ENCODE assay signal across 11 mouse cellular contexts in the genomic region with DNA sequence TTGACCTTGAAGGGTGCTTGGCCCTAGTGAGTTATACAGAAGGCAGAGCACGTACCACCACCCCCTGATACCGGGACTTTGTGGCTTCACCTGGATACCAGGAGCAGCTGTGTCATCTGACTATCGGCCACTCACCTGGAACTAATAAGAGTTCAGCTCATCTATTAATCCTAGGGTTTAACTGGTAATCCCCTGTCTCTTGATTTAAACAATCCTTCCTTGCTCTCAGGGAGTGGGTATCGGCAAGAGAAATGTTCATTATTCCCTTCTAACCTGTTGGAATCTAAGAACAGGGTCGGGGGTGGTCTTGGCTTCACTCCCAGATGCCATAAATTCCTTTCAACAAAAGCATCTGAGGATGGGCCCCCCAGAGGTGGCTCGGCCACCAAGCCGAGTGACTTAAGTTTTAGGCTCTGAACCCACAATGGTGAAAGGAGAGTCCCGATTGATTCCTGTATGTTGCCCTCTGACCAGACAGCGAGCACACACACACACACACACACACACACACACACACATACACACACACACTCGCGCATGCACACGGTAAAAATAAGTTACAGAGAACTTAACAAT. TPM values are rescaled to one million over a fixed set of nuclear protein-coding genes. Genes with fewer than 3 reads are reported as not detected.
DNase-seq lines count a peak whose midpoint lies in the region; ATAC-seq and TF ChIP-seq lines count a peak whose summit lies in the region.
"Had no signal": no experiment of that assay in that cellular context is flagged by ENCODE, and none has a peak within 500 bp of the region (broad histone marks: within the 10 kb centered on the region; RNA-seq: fewer than 3 reads in every experiment).

No protein-coding gene starts in this region.

- no peak overlapping the region for H3K9ac ChIP-seq in liver, embryonic 11.5 days (ENCODE audit: low read depth, low read length)
- H3K9ac ChIP-seq in embryonic facial prominence, embryonic 12.5 days: peak overlapping the region; percentile 50
- H3K9ac ChIP-seq in hindbrain, postnatal 0 days (replicated peaks; ENCODE audit: low read length): peak overlapping the region; percentile 31; the same call in 1 of the 2 replicates
- peak overlapping the region; percentile 44; the same call in 1 of the 2 replicates for H3K9ac ChIP-seq in neural tube, embryonic 12.5 days

- peaks cover 7% of the 10 kb centered on the region for H3K4me1 ChIP-seq in liver, embryonic 11.5 days (replicated peaks; ENCODE audit: control insufficient read depth, insufficient read depth, low read length)
- H3K4me1 ChIP-seq in embryonic facial prominence, embryonic 12.5 days: peaks cover 45% of the 10 kb centered on the region
- peaks cover 10% of the 10 kb centered on the region; the same call in 1 of the 2 replicates for H3K4me1 ChIP-seq in hindbrain, postnatal 0 days (ENCODE audit: insufficient read depth, low read length)
- peaks cover 39% of the 10 kb centered on the region for H3K4me1 ChIP-seq in neural tube, embryonic 12.5 days
- H3K4me1 ChIP-seq: megakaryocyte, embryonic 14.5 days had no signal

- no peak for DNase-seq in liver, embryonic 11.5 days (ENCODE audit: low spot score)
- no peak for DNase-seq in liver
- no peak for DNase-seq in hindbrain, postnatal 0 days (ENCODE audit: low spot score)
- DNase-seq in MN1 (ENCODE audit: low spot score): no peak

- H3K4me2 ChIP-seq in liver, embryonic 11.5 days: peak overlapping the region; percentile 62; the same call in 1 of the 2 replicates
- H3K4me2 ChIP-seq in embryonic facial prominence, embryonic 12.5 days (replicated peaks): peak overlapping the region; percentile 70
- H3K4me2 ChIP-seq in hindbrain, postnatal 0 days (ENCODE audit: low read depth, low read length): peak overlapping the region; percentile 63
- H3K4me2 ChIP-seq in neural tube, embryonic 12.5 days (replicated peaks): peak overlapping the region; percentile 77

- no peaks in the 10 kb centered on the region for H3K9me3 ChIP-seq in liver, embryonic 11.5 days (ENCODE audit: control insufficient read depth, low read length)
- no peaks in the 10 kb centered on the region for H3K9me3 ChIP-seq in embryonic facial prominence, embryonic 12.5 days
- no peaks in the 10 kb centered on the region for H3K9me3 ChIP-seq in hindbrain, postnatal 0 days (ENCODE audit: low read length)
- H3K9me3 ChIP-seq in neural tube, embryonic 12.5 days: no peaks in the 10 kb centered on the region

- H3K36me3 ChIP-seq in liver, embryonic 11.5 days (ENCODE audit: control insufficient read depth, insufficient read depth, low read length): no peaks in the 10 kb centered on the region
- no peaks in the 10 kb centered on the region for H3K36me3 ChIP-seq in embryonic facial prominence, embryonic 12.5 days
- no peaks in the 10 kb centered on the region for H3K36me3 ChIP-seq in hindbrain, postnatal 0 days (ENCODE audit: insufficient read depth, low read length)
- H3K36me3 ChIP-seq in neural tube, embryonic 12.5 days: no peaks in the 10 kb centered on the region

- no peak overlapping the region for H3K4me3 ChIP-seq in liver, embryonic 11.5 days (ENCODE audit: low read depth, low read length)
- peak overlapping the region; percentile 43 for H3K4me3 ChIP-seq in embryonic facial prominence, embryonic 12.5 days
- H3K4me3 ChIP-seq in hindbrain, postnatal 0 days (ENCODE audit: low read length): peak overlapping the region; percentile 35; the same call in 1 of the 2 replicates
- peak overlapping the region; percentile 57 for H3K4me3 ChIP-seq in neural tube, embryonic 12.5 days
- H3K4me3 ChIP-seq: megakaryocyte, embryonic 14.5 days had no signal

- no peak overlapping the region for H3K27ac ChIP-seq in liver, embryonic 11.5 days (ENCODE audit: low read depth, low read length)
- H3K27ac ChIP-seq in embryonic facial prominence, embryonic 12.5 days: peak overlapping the region; percentile 72
- no peak overlapping the region for H3K27ac ChIP-seq in hindbrain, postnatal 0 days
- no peak overlapping the region for H3K27ac ChIP-seq in neural tube, embryonic 12.5 days

- no peak for ATAC-seq in liver, embryonic 11.5 days (replicated peaks; ENCODE audit: low FRiP score)
- ATAC-seq in embryonic facial prominence, embryonic 12.5 days (ENCODE audit: insufficient number of reproducible peaks, insufficient read depth, low FRiP score, low TSS enrichment): no peak
- ATAC-seq in hindbrain, postnatal 0 days: no peak
- no peak for ATAC-seq in neural tube, embryonic 12.5 days (ENCODE audit: low FRiP score, low read depth)
- no peak for ATAC-seq in monocyte, adult 5-6 weeks (replicated peaks; ENCODE audit: insufficient number of reproducible peaks, low FRiP score, low TSS enrichment, poor library complexity, severe bottlenecking)
- ATAC-seq in megakaryocyte progenitor cell, adult 5-6 weeks (replicated peaks; ENCODE audit: poor library complexity): no peak

- H3K27me3 ChIP-seq in liver, embryonic 11.5 days (replicated peaks; ENCODE audit: control insufficient read depth, insufficient read depth, low read length): peaks cover 50% of the 10 kb centered on the region
- H3K27me3 ChIP-seq in embryonic facial prominence, embryonic 12.5 days: no peaks in the 10 kb centered on the region
- peaks cover 3% of the 10 kb centered on the region; the same call in 1 of the 2 replicates for H3K27me3 ChIP-seq in hindbrain, postnatal 0 days (ENCODE audit: insufficient read depth, low read length)
- no peaks in the 10 kb centered on the region for H3K27me3 ChIP-seq in neural tube, embryonic 12.5 days (replicated peaks)

- WGBS in liver, embryonic 11.5 days: 21% methylated on average over 12 of the region's 12 CpGs
- WGBS in embryonic facial prominence, embryonic 12.5 days: 10% methylated on average over 12 of the region's 12 CpGs
- WGBS in hindbrain, postnatal 0 days: 18% methylated on average over 12 of the region's 12 CpGs
- WGBS in neural tube, embryonic 12.5 days: 3% methylated on average over 12 of the region's 12 CpGs

- TF ChIP-seq CTCF in hindbrain, postnatal 0 days (IDR thresholded peaks at IDR 0.05; ENCODE audit: low read depth): no peak

RNA-seq across cellular contexts. Expression of gene Pdpn, which starts 0.8 kb away (rescaled TPM):
- 5.5 and 6.0 TPM in 2 replicates for polyA plus RNA-seq in liver, embryonic 11.5 days (2014; fragmentation: Nextera tagmentation; extraction: Ambion mirVana)
- polyA plus RNA-seq in embryonic facial prominence, embryonic 12.5 days (2016; fragmentation: Nextera tagmentation; extraction: Ambion mirVana): 37.1 and 39.0 TPM in 2 replicates
- total RNA-seq in hindbrain, postnatal 0 days (2014; rRNA removed): 31.8 and 56.8 TPM in 2 replicates
- polyA plus RNA-seq in hindbrain, postnatal 0 days (2015; fragmentation: Nextera tagmentation; extraction: Ambion mirVana): 45.5 and 51.4 TPM in 2 replicates
- polyA plus RNA-seq in neural tube, embryonic 12.5 days (2016; fragmentation: Nextera tagmentation; extraction: Ambion mirVana): 116 and 121 TPM in 2 replicates
- not detected in 3 replicates for total RNA-seq in monocyte, adult 5-6 weeks (2017)
- not detected in 2 replicates for total RNA-seq in megakaryocyte progenitor cell, adult 5-6 weeks (2015)
- total RNA-seq in megakaryocyte progenitor cell, adult 5-6 weeks (2017): not detected in 2 replicates
- total RNA-seq: MEL had no signal

RNA-seq across cellular contexts. Expression of gene Lrrc38, which starts 49.4 kb away (rescaled TPM):
- polyA plus RNA-seq in liver, embryonic 11.5 days (2014; fragmentation: Nextera tagmentation; extraction: Ambion mirVana): not detected in 2 replicates
- polyA plus RNA-seq in embryonic facial prominence, embryonic 12.5 days (2016; fragmentation: Nextera tagmentation; extraction: Ambion mirVana): 0.40 and 0.43 TPM in 2 replicates
- total RNA-seq in hindbrain, postnatal 0 days (2014; rRNA removed): 0.29 and 0.63 TPM in 2 replicates
- 0.84 and 0.97 TPM in 2 replicates for polyA plus RNA-seq in hindbrain, postnatal 0 days (2015; fragmentation: Nextera tagmentation; extraction: Ambion mirVana)
- polyA plus RNA-seq in neural tube, embryonic 12.5 days (2016; fragmentation: Nextera tagmentation; extraction: Ambion mirVana): 0.79 and 0.86 TPM in 2 replicates
- total RNA-seq in monocyte, adult 5-6 weeks (2017): not detected in 3 replicates
- total RNA-seq in megakaryocyte progenitor cell, adult 5-6 weeks (2015): not detected in 2 replicates
- not detected in 2 replicates for total RNA-seq in megakaryocyte progenitor cell, adult 5-6 weeks (2017)
- total RNA-seq: MEL had no signal
- polyA plus RNA-seq: small intestine, adult 2 months had no signal
